Mouse (Mus musculus) stomach, embryonic 16.5 days (tissue): Measurements from ENCODE around the gene Stx7. TPM values are rescaled to one million over a fixed set of nuclear protein-coding genes. Genes with fewer than 3 reads are reported as not detected.

Source experiments
- ATAC-seq: fragments of 200-750 bp; cut with Nextera tagmentation; 2 replicates; pipeline ENCODE4 v1.8.0; 2017; ENCODE audit warnings: moderate number of reproducible peaks, moderate TSS enrichment; ENCODE audit not compliant: insufficient read depth, low FRiP score
- H3K27ac ChIP-seq: fragments of 300-500 bp; sonication (generic); 2 replicates; pipeline ENCODE4 v1.5.1; 2014; ENCODE audit warnings: low read length
- H3K27me3 ChIP-seq: fragments of 300-500 bp; sonication (generic); 2 replicates; pipeline ENCODE4 v1.6.1; 2014; ENCODE audit warnings: low read length, control low read depth, mixed read lengths; ENCODE audit not compliant: control insufficient read depth, insufficient read depth
- H3K36me3 ChIP-seq: fragments of 300-500 bp; sonication (generic); 2 replicates; pipeline ENCODE4 v1.6.1; 2014; ENCODE audit warnings: low read length; ENCODE audit not compliant: control insufficient read depth, insufficient read depth
- H3K4me1 ChIP-seq: fragments of 300-500 bp; sonication (generic); 2 replicates; pipeline ENCODE4 v1.6.1; 2014; ENCODE audit warnings: low read length, control low read depth, mixed read lengths; ENCODE audit not compliant: control insufficient read depth, insufficient read depth
- H3K4me2 ChIP-seq: fragments of 300-500 bp; sonication (generic); 2 replicates; pipeline ENCODE4 v1.6.1; 2014; ENCODE audit warnings: low read depth, low read length, mixed read lengths
- H3K4me3 ChIP-seq: fragments of 300-500 bp; sonication (generic); replicated peaks from 2 replicates; pipeline ENCODE4 v1.5.1; 2014; ENCODE audit warnings: mild to moderate bottlenecking, low read length
- H3K9ac ChIP-seq: fragments of 300-500 bp; sonication (generic); 2 replicates; pipeline ENCODE4 v1.6.1; 2014; ENCODE audit warnings: low read length
- H3K9me3 ChIP-seq: fragments of 300-500 bp; sonication (generic); replicated peaks from 2 replicates; pipeline ENCODE4 v1.6.1; 2016; ENCODE audit warnings: low read length, control low read depth; ENCODE audit not compliant: control insufficient read depth
- WGBS: fragments of 180-500 bp; shearing (Covaris S2); extraction: QIAGEN DNeasy Blood & Tissue Kit; methylation state at CpG from one replicate; pipeline ENCODE4 v1.1.7; 2014; 5-methylcytosine and 5-hydroxymethylcytosine counted together
- polyA plus RNA-seq: library from polyadenylated mRNA; unstranded; fragments of >200 nt; fragmentation: Nextera tagmentation; extraction: Ambion mirVana; gene quantifications from 2 replicates; pipeline ENCODE4 v1.2.1, GENCODE M21; 2015

Gene Stx7
- polyA plus RNA-seq, 1 experiment from 2014 or later, result 102 TPM

DNA sequence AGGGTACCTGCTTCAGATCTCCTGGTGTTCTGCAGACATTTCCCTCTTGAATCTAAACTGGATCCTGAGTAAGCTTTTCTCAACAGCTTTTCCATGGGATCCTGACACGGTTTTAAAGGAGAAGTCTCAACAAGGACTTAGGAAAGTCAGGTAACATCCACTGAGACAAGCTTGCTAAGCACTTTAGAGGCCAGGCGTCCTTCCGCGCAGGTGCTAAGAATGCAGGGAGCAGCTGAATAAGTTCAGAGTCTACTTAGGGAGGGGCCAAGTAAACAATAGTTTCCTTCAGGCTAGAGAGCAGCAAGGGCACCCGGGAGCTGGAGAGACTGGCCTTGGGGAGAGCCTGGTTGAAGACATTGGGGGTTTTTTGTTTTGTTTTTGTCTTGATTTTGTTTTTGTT is 16.8 kb upstream of the Stx7 start:
- Histone ChIP-seq H3K9me3 (no peaks in the 10 kb centered on the region), H3K4me1 (0 out of 2 replicates have a peak, but pooled peaks cover 3% of the 10 kb centered on the region), H3K9ac (peak overlapping the region; percentile 60; the same call in 1 of the 2 replicates), H3K27ac (peak overlapping the region; percentile 90), H3K27me3 (no peaks in the 10 kb centered on the region), H3K4me3 (peak overlapping the region; percentile 36), H3K36me3 (no peaks in the 10 kb centered on the region), H3K4me2 (peak overlapping the region; percentile 58)
- 11% methylated on average over 5 of the region's 5 CpGs for WGBS
- peak; percentile 92 for ATAC-seq

DNA sequence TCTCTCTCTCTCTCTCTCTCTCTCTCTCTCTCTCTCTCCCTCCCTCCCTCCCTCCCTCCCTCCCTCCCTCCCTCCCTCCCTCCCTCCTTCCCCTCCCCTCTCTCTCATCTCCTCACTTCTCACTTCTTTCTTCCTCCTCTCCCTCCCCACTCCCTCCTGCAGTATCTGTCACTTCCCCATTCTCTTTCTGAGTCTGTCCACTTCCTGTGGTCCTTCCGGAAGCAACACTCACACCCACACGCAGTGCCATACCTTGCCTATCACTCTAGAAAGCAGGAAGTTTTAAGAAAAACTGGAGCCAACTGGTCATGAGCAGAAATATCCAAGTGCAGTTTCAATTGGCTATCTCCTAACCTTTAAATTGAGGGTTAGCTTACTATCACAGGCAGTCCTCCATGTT is 16.0 kb upstream of the Stx7 start:
- Histone ChIP-seq H3K27me3 (no peaks in the 10 kb centered on the region), H3K4me1 (0 out of 2 replicates have a peak, but pooled peaks cover 3% of the 10 kb centered on the region), H3K9me3 (no peaks in the 10 kb centered on the region), H3K9ac (no peak overlapping the region), H3K36me3 (no peaks in the 10 kb centered on the region), H3K27ac (peak overlapping the region; percentile 90), H3K4me2 (no peak overlapping the region), H3K4me3 (no peak overlapping the region)
- 23% methylated on average over 2 of the region's 2 CpGs for WGBS
- no peak for ATAC-seq

DNA sequence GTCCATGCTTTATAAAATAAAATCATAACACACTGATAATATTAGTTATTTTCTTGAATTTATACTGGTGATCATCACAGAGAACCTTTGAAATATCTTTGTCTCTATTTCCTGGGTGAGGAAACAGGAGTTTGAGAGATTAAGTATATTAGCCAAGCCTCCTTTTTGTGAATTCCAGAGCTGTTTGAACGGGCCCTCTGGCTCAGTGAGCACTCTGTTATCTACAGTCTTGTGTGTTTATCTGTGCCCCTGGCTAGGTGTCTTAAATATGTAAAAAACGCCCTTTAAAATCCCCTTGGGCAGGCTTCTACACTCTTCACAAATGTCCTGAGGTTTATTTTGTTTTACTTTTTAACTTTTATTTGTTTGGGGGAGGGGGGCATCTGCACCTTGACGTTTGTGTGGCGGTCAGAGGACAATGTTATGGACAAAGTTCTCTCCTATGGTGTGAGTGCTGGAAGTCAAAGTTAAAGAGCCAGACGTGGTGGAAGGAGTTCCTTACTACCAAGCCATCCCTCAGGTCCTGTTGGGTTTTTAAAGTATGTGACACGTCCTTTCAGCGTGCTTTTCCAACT is 14.9 kb upstream of the Stx7 start:
- Histone ChIP-seq H3K4me2 (no peak overlapping the region), H3K4me3 (no peak overlapping the region), H3K36me3 (no peaks in the 10 kb centered on the region), H3K9me3 (no peaks in the 10 kb centered on the region), H3K27me3 (no peaks in the 10 kb centered on the region), H3K9ac (no peak overlapping the region), H3K4me1 (0 out of 2 replicates have a peak, but pooled peaks cover 3% of the 10 kb centered on the region), H3K27ac (0 out of 2 replicates have a peak overlapping the region, but pooled peaks have one; percentile 7)
- ATAC-seq, result no peak
- 36% methylated on average over 7 of the region's 7 CpGs for WGBS

DNA sequence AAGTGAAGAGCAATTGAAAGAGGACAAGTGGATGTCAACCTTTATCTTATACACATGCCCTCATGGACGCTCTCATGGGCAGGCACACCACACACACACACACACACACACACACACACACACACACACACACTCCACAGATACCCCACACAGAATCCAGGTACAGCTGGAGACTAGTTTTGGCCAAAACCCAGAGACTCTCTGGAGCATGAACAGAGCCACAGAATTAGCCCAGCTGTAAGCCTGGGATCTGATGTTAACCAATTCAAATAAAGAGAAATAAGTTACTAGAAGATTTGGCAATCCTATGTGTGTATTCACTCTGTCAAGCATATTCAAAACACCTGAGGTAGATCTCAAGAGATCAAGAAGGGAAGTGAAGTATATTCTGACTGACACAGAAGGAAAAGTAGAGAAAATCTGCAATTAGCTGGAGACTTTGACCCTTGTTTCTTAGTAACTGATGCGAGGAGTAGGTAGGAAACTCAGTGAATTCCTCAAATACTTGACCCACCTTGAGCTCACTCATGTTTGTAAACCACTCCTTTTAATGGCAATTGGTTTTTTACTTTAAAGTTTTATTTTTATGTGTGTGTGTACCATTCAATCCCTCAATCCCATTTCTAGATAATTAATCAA is 10.4 kb upstream of the Stx7 start:
- Histone ChIP-seq H3K27me3 (no peaks in the 10 kb centered on the region), H3K36me3 (no peaks in the 10 kb centered on the region), H3K9me3 (no peaks in the 10 kb centered on the region), H3K4me3 (no peak overlapping the region), H3K9ac (no peak overlapping the region), H3K4me2 (no peak overlapping the region), H3K4me1 (no peaks in the 10 kb centered on the region), H3K27ac (no peak overlapping the region)
- no peak for ATAC-seq
- WGBS, result 57% methylated on average over 2 of the region's 2 CpGs

DNA sequence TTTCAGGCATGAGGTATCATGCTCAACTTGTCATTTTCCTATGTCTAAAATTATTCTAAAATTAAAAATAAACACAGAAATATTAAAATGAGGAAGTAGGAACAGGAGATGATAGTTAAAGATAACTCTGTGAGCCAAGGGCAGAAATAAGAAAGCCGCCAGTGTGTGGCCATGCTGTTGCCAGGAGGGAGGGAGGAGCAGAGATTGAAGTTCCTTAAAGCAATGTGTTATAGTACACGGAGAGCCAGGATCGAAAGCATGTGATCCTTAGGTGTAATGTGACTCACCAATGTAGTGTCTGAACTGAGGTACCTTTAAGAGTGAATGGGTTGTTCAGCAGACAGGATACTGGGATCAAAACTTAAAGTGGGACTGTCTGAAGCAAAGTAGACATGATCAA is 6.4 kb upstream of the Stx7 start:
- H3K36me3 ChIP-seq, result no peaks in the 10 kb centered on the region
- no peaks in the 10 kb centered on the region for H3K27me3 ChIP-seq
- no peaks in the 10 kb centered on the region for H3K9me3 ChIP-seq
- 77% methylated on average over 3 of the region's 3 CpGs for WGBS
- H3K9ac ChIP-seq, result no peak overlapping the region
- no peak overlapping the region for H3K4me3 ChIP-seq
- no peak for ATAC-seq
- no peaks in the 10 kb centered on the region for H3K4me1 ChIP-seq
- H3K4me2 ChIP-seq, result no peak overlapping the region
- no peak overlapping the region for H3K27ac ChIP-seq

DNA sequence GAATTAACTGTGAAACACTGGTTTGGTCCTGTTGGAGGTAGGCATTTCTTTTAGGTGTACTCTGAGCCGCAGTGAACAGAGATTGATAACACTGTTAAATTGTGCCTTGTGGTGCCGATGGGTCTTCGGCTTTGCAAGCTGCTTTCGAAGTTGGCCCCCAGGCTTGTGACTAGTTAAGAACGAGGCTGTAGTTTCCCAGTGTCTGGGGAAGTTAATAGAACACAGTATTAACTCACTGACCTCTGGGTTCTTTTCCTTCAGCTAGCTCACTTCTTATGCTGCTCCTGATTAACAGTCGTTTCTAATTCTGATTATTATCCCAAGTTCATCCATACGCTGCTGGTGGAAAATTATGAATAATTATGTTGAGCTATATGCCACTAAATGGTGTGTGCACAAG is 984 bp downstream of the Stx7 start:
- no peak for ATAC-seq
- Histone ChIP-seq H3K9me3 (no peaks in the 10 kb centered on the region), H3K4me1 (peaks cover 13% of the 10 kb centered on the region), H3K27me3 (no peaks in the 10 kb centered on the region), H3K4me3 (peak overlapping the region; percentile 87), H3K4me2 (peak overlapping the region; percentile 55), H3K9ac (peak overlapping the region; percentile 63), H3K27ac (no peak overlapping the region), H3K36me3 (no peaks in the 10 kb centered on the region)
- 38% methylated on average over 7 of the region's 7 CpGs for WGBS

DNA sequence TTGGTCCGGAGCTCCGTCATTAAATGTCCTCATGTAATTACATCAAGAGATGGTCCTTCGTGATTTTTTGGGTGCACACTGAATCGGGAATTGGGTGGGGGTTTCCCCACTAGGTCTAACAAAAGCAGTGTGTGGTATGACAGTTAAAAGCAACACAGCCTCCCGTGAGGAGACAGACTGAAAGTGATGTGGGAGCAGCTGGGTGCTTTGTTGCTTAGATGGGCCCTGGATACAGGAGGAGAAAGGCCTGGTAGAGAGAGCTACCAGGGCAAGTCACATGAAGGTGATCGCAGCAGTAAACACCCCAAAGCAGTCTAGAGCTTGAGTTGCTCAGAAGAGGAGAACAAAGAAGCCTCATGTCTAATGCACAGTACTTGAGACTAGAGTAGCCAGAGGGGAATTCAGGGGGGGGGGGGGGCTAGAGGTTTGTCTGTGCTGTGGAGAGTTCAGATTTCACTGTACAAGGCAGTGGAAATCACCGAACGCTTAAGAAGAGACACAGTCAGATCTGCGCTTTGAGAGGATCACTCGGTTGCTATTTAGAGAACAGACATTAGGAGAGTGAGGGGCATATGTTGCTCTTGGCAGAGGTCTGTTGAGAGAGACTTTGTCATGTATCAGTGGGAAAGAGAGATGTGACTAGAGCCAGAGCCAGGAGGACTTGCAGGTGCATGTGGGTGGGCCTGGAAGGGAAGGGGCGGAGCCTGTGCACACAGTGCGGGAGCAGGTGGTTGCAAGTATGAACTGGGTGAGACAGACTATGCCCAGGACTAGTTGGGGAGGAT is 9.6 kb downstream of the Stx7 start:
- peaks cover 26% of the 10 kb centered on the region for H3K36me3 ChIP-seq
- peak; percentile 47; the same call in 1 of the 2 replicates for ATAC-seq
- no peak overlapping the region for H3K4me2 ChIP-seq
- H3K27me3 ChIP-seq, result no peaks in the 10 kb centered on the region
- H3K4me1 ChIP-seq, result peaks cover 4% of the 10 kb centered on the region; the same call in 1 of the 2 replicates
- no peak overlapping the region for H3K4me3 ChIP-seq
- WGBS, result 91% methylated on average over 12 of the region's 12 CpGs
- H3K27ac ChIP-seq, result no peak overlapping the region
- H3K9ac ChIP-seq, result no peak overlapping the region
- peaks cover 6% of the 10 kb centered on the region; the same call in 1 of the 2 replicates for H3K9me3 ChIP-seq

DNA sequence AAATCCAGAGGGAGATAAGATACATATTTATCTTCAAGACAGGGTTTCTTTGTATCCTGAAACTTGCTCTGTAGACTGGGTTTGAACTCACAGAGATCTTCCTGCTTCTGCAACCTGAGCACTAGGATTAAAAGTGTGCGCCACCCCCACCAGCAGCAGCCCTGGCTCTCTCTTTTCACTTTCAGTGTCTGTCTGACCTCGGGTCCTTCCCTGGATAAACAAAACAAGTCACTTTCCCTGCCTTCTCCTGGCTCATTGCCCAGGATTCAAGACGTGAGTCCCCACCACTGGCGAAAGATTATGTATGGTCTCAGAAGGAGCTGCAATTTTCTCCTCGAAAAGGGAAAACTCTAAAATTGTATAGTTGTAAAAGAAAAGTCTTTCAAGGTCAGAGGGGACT is 10.5 kb downstream of the Stx7 start:
- no peak overlapping the region for H3K9ac ChIP-seq
- no peaks in the 10 kb centered on the region for H3K27me3 ChIP-seq
- peaks cover 11% of the 10 kb centered on the region for H3K4me1 ChIP-seq
- H3K4me2 ChIP-seq, result no peak overlapping the region
- ATAC-seq, result no peak
- H3K27ac ChIP-seq, result no peak overlapping the region
- peaks cover 6% of the 10 kb centered on the region; the same call in 1 of the 2 replicates for H3K9me3 ChIP-seq
- 43% methylated on average over 5 of the region's 5 CpGs for WGBS
- peaks cover 26% of the 10 kb centered on the region for H3K36me3 ChIP-seq
- H3K4me3 ChIP-seq, result no peak overlapping the region

DNA sequence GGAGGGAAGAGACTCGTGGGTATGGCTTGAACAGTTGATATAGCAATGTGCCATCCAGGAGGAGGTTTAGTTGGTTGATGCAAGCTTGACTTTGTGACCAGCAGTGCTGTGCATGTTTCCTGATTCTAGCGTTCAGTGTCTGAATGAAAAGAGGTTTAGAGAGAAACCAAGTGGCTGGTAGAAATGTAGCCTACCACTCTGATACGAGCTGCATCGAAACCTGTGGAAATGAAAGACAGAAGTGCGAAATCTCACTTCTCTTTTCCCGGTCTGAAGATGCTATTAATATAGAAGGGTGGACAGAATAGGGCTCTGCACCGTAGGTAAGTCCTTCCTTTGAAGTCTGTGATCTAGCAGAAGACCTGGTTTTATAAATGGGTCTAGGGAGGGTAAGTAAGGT is 11.2 kb downstream of the Stx7 start:
- Histone ChIP-seq H3K27ac (no peak overlapping the region), H3K4me1 (peaks cover 17% of the 10 kb centered on the region), H3K9ac (no peak overlapping the region), H3K4me3 (no peak overlapping the region), H3K9me3 (peaks cover 6% of the 10 kb centered on the region; the same call in 1 of the 2 replicates), H3K27me3 (no peaks in the 10 kb centered on the region), H3K4me2 (no peak overlapping the region), H3K36me3 (peaks cover 26% of the 10 kb centered on the region)
- ATAC-seq, result no peak
- WGBS, result 81% methylated on average over 7 of the region's 7 CpGs
